Mouse (Mus musculus) forebrain, embryonic 16.5 days (tissue): Measurements from ENCODE around the gene Plekhg6. TPM values are rescaled to one million over a fixed set of nuclear protein-coding genes. Genes with fewer than 3 reads are reported as not detected.

Source experiments
- ATAC-seq: fragments of 200-750 bp; cut with Nextera tagmentation; 2 replicates; pipeline ENCODE4 v1.8.0; 2017; ENCODE audit warnings: mild to moderate bottlenecking, moderate library complexity
- H3K27ac ChIP-seq: fragments of 300-500 bp; sonication (generic); 2 replicates; pipeline ENCODE4 v1.5.1; 2014; ENCODE audit warnings: low read length, control low read depth
- H3K27me3 ChIP-seq: fragments of 300-500 bp; sonication (generic); replicated peaks from 2 replicates; pipeline ENCODE4 v1.6.1; 2014; ENCODE audit warnings: low read length; ENCODE audit not compliant: control insufficient read depth, insufficient read depth
- H3K36me3 ChIP-seq: fragments of 300-500 bp; sonication (generic); 2 replicates; pipeline ENCODE4 v1.6.1; 2014; ENCODE audit not compliant: control insufficient read depth, insufficient read depth
- H3K4me1 ChIP-seq: fragments of 300-500 bp; sonication (generic); replicated peaks from 2 replicates; pipeline ENCODE4 v1.6.1; 2014; ENCODE audit warnings: low read length; ENCODE audit not compliant: control insufficient read depth, insufficient read depth
- H3K4me2 ChIP-seq: fragments of 300-500 bp; sonication (generic); 2 replicates; pipeline ENCODE4 v1.6.1; 2014; ENCODE audit warnings: mild to moderate bottlenecking, low read length, control low read depth
- H3K4me3 ChIP-seq: fragments of 300-500 bp; sonication (generic); replicated peaks from 2 replicates; pipeline ENCODE4 v1.5.1; 2014; ENCODE audit warnings: mild to moderate bottlenecking, low read length, control low read depth
- H3K9ac ChIP-seq: fragments of 300-500 bp; sonication (generic); replicated peaks from 2 replicates; pipeline ENCODE4 v1.6.1; 2014; ENCODE audit warnings: low read depth, low read length, control low read depth
- H3K9me3 ChIP-seq: fragments of 300-500 bp; sonication (generic); 2 replicates; pipeline ENCODE4 v1.6.1; 2016; ENCODE audit warnings: low read length; ENCODE audit not compliant: control insufficient read depth
- WGBS: fragments of 180-500 bp; shearing (Covaris S2); extraction: QIAGEN DNeasy Blood & Tissue Kit; methylation state at CpG from one replicate; pipeline ENCODE4 v1.1.7; 2014; 5-methylcytosine and 5-hydroxymethylcytosine counted together
- polyA plus RNA-seq: library from polyadenylated mRNA; unstranded; fragments of >200 nt; fragmentation: Nextera tagmentation; extraction: Ambion mirVana; gene quantifications from 2 replicates; pipeline ENCODE4 v1.2.1, GENCODE M21; 2015

The Plekhg6 gene
- polyA plus RNA-seq, 1 experiment from 2014 or later: not detected

- 50% methylated on average over 8 of the region's 8 CpGs for WGBS
- H3K9ac ChIP-seq: no peak overlapping the region
- no peak overlapping the region for H3K4me3 ChIP-seq
- H3K27ac ChIP-seq: no peak overlapping the region
- H3K4me1 ChIP-seq: peaks cover 11% of the 10 kb centered on the region
- no peaks in the 10 kb centered on the region; the same call in 1 of the 2 replicates for H3K27me3 ChIP-seq
- no peak overlapping the region for H3K4me2 ChIP-seq
- no peaks in the 10 kb centered on the region for H3K9me3 ChIP-seq
- H3K36me3 ChIP-seq: no peaks in the 10 kb centered on the region
- ATAC-seq: no peak
Observed at GRCm38 (mm10) chr6:125356264-125356663, 24.3 kb downstream of the Plekhg6 start.

DNA sequence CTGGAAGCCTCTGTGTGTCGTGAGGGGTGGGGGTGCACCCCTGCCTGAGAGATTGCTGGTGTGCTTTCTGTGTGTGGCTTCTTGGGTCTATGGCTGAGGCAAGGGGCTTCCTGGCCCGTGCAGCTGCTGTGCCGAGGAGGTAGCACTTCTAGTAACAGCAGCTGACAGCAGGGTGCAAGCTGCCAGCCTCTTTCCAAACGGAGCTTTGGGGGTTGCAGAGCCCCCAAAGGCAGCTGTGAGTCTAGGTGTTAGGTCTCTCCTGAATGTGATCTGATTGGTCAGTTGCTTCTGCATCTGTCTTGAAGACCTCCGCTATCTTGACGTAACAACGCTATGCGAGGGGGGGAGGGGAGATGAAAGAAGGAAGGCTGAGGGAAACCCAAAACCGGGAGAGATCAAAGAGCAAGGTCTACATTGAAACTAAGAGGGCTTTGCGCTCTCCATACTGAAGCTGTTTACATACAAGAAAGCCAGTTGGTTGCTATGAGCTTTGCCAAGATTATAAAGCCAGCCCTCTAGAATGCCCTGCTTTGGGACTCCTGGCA, 25.3 kb downstream of the Plekhg6 start:
- ATAC-seq: no peak
- H3K4me2 ChIP-seq: peak overlapping the region; percentile 3; the same call in 1 of the 2 replicates
- H3K9me3 ChIP-seq: no peaks in the 10 kb centered on the region
- H3K9ac ChIP-seq: no peak overlapping the region
- no peaks in the 10 kb centered on the region for H3K36me3 ChIP-seq
- H3K4me3 ChIP-seq: no peak overlapping the region
- no peak overlapping the region for H3K27ac ChIP-seq
- H3K4me1 ChIP-seq: peaks cover 9% of the 10 kb centered on the region
- WGBS: 12% methylated on average over 10 of the region's 10 CpGs
- no peaks in the 10 kb centered on the region; the same call in 1 of the 2 replicates for H3K27me3 ChIP-seq

DNA sequence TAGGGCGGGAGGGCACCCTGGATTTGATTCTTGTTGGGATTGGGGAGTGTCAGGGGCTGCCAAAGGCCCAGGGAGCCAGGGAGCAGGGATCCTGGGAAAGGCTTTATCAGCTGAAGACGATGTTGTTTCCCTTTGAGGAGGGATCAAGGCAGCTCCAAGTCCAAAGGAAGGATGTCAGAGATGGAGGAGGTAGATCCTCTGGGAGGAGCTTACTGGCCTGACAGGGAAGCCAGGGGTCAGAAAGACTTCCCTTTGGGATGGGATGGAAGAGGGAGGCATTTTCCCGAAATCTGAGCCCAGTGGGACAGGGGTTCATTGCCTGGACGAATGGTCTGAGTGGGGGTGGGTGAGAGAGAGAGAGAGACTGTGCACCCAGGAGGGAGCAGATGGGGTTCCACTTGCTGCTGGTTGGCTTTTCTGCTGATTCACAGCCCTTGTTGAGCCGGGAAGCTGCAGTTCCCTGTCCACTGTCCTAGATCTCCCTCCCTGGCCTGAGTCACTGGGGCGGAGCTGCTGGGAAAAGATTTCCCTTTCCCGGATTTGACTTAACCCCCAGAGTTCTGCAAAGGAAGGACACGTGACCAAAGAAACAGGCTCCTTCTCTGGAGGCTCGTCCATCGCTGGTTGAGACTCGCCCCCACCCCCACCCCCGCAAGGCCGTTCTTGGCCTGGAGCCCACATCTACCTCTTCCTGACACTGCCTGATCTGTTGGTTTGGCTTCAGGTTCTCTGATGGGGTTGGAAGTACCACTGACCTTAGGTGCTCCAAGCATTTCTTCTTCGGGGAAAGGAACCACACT, 26.0 kb downstream of the Plekhg6 start:
- Histone ChIP-seq H3K27me3 (no peaks in the 10 kb centered on the region), H3K27ac (no peak overlapping the region)
- 20% methylated on average over 14 of the region's 14 CpGs for WGBS

GRCm38 (mm10) chr6:125353655-125354054, 26.9 kb downstream of the Plekhg6 start:
- peaks cover 24% of the 10 kb centered on the region for H3K4me1 ChIP-seq
- no peaks in the 10 kb centered on the region for H3K36me3 ChIP-seq
- no peaks in the 10 kb centered on the region for H3K27me3 ChIP-seq
- H3K9ac ChIP-seq: no peak overlapping the region
- no peak overlapping the region for H3K27ac ChIP-seq
- no peak overlapping the region for H3K4me3 ChIP-seq
- WGBS: 87% methylated on average over 4 of the region's 4 CpGs
- no peak for ATAC-seq
- no peaks in the 10 kb centered on the region for H3K9me3 ChIP-seq
- no peak overlapping the region for H3K4me2 ChIP-seq

More for the DNA sequence above, 26.0 kb downstream of the Plekhg6 start:
- Histone ChIP-seq H3K4me1 (peaks cover 16% of the 10 kb centered on the region), H3K4me2 (no peak overlapping the region; the same call in 1 of the 2 replicates), H3K36me3 (no peaks in the 10 kb centered on the region), H3K9ac (no peak overlapping the region), H3K4me3 (no peak overlapping the region), H3K9me3 (no peaks in the 10 kb centered on the region)
- no peak for ATAC-seq

DNA sequence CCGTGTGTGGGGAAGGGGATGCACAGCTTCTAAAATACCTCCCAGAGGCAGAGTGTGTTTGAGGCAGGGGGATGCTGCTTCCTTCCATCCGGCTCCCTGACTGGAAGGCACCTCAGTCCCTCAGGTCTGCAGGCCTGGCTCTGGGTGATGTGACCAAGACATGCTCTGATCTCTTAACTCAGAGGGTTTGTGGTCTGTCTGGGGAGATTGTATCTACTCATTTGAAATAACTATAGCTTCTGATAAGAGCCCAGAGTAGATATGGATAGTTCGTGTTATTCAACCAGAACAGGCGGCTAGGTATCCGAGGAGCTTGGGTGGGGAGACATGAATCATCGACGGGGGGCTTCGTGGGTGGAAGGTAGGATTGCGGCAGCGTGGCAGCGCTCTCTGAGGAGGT, 27.4 kb downstream of the Plekhg6 start:
- no peaks in the 10 kb centered on the region for H3K27me3 ChIP-seq
- H3K9me3 ChIP-seq: no peaks in the 10 kb centered on the region
- no peak overlapping the region for H3K27ac ChIP-seq
- 88% methylated on average over 11 of the region's 11 CpGs for WGBS
- no peak overlapping the region for H3K9ac ChIP-seq
- no peak overlapping the region for H3K4me3 ChIP-seq
- no peaks in the 10 kb centered on the region for H3K36me3 ChIP-seq
- peaks cover 24% of the 10 kb centered on the region for H3K4me1 ChIP-seq
- no peak overlapping the region for H3K4me2 ChIP-seq
- no peak for ATAC-seq

DNA sequence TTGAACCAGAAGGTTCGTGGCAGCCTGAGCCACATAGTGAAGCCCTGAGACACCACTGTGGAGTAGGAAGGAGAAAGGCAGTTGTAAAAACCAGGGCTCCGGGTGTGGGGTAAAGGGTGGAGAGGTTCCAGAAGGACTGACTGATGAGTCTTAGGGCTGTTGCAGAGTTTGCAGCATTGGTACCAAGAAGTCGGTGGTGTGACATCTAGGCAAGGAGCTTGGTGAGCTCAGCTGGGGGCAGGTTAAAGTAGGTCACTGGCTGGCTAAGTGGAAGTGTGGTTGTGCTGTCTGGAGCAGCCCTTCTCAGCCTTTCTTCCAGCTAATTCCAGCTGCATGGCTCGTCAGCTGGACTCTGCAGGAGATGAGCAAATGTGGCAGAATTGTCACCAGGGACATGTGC, 27.8 kb downstream of the Plekhg6 start:
- H3K4me2 ChIP-seq: no peak overlapping the region
- H3K36me3 ChIP-seq: no peaks in the 10 kb centered on the region
- peaks cover 24% of the 10 kb centered on the region for H3K4me1 ChIP-seq
- no peak for ATAC-seq
- H3K27ac ChIP-seq: no peak overlapping the region
- no peak overlapping the region for H3K9ac ChIP-seq
- no peaks in the 10 kb centered on the region for H3K9me3 ChIP-seq
- WGBS: 59% methylated on average over 4 of the region's 4 CpGs
- H3K27me3 ChIP-seq: no peaks in the 10 kb centered on the region
- H3K4me3 ChIP-seq: no peak overlapping the region

DNA sequence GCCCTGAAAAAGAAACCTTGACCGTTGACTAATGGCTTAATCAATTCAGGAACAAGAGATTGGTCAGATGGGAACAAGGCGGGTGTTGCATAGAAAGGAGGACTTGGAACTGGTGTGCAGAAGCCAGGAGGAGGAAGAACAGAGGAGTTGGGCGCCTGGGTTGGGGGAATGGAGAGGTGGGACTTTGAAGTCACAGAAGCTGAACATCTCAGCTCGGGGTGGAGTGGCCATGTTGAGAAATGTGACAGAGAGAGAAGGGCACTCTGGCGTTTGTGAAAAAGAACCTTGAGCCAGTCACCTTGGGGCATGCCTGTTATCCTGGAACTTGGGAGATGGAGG, 28.6 kb downstream of the Plekhg6 start:
- WGBS: 75% methylated on average over 5 of the region's 5 CpGs

GRCm38 (mm10) chr6:125351368-125352045, 29.1 kb downstream of the Plekhg6 start:
- no peak for ATAC-seq
- Histone ChIP-seq H3K9ac (no peak overlapping the region), H3K9me3 (no peaks in the 10 kb centered on the region), H3K4me3 (no peak overlapping the region), H3K4me1 (peaks cover 24% of the 10 kb centered on the region), H3K27ac (no peak overlapping the region), H3K4me2 (no peak overlapping the region), H3K27me3 (no peaks in the 10 kb centered on the region), H3K36me3 (no peaks in the 10 kb centered on the region)
- 72% methylated on average over 8 of the region's 8 CpGs for WGBS

More for the DNA sequence above, 28.6 kb downstream of the Plekhg6 start:
- Histone ChIP-seq H3K36me3 (no peaks in the 10 kb centered on the region), H3K4me1 (peaks cover 24% of the 10 kb centered on the region), H3K9me3 (no peaks in the 10 kb centered on the region), H3K27ac (no peak overlapping the region), H3K27me3 (no peaks in the 10 kb centered on the region), H3K4me3 (no peak overlapping the region), H3K9ac (no peak overlapping the region), H3K4me2 (no peak overlapping the region)
- no peak for ATAC-seq

GRCm38 (mm10) chr6:125350995-125351324, 29.6 kb downstream of the Plekhg6 start:
- Histone ChIP-seq H3K4me1 (peaks cover 24% of the 10 kb centered on the region), H3K4me3 (no peak overlapping the region), H3K4me2 (peak overlapping the region; percentile 82; the same call in 1 of the 2 replicates), H3K9ac (no peak overlapping the region), H3K9me3 (no peaks in the 10 kb centered on the region), H3K36me3 (no peaks in the 10 kb centered on the region), H3K27ac (no peak overlapping the region), H3K27me3 (no peaks in the 10 kb centered on the region)
- no peak for ATAC-seq
- WGBS: 78% methylated on average over 2 of the region's 2 CpGs
